Mouse (Mus musculus) CH12.LX (cell line): ENCODE measurements around the gene Plekhm1. TPM values are rescaled to one million over a fixed set of nuclear protein-coding genes. Genes with fewer than 3 reads are reported as not detected.

ENCODE experiments used
- DNase-seq: peaks from one replicate; pipeline ENCODE4 v3.0.0-alpha.2; 2013; ENCODE audit errors: extremely low read depth
- H3K27ac ChIP-seq: 2 replicates; pipeline ENCODE4 v1.5.1; 2012; ENCODE audit warnings: low read depth, mild to moderate bottlenecking, control low read depth, moderate library complexity; ENCODE audit not compliant: insufficient read depth
- H3K27me3 ChIP-seq: replicated peaks from 2 replicates; pipeline ENCODE3; 2012; ENCODE audit warnings: inconsistent platforms
- H3K36me3 ChIP-seq, 2 experiments: replicated peaks in 1 of 2; 2 replicates each; pipeline versions ENCODE3 to v1.6.1; 2012; ENCODE audit warnings: inconsistent platforms in 1 of 2, low read length in 1 of 2, mild to moderate bottlenecking in 1 of 2, mixed read lengths in 1 of 2, moderate library complexity in 1 of 2; ENCODE audit not compliant: control insufficient read depth in 1 of 2, insufficient read depth in 1 of 2
- H3K4me1 ChIP-seq, 2 experiments: 2 replicates each; pipeline ENCODE4 v1.6.1; 2012; ENCODE audit warnings: inconsistent platforms in 1 of 2, moderate library complexity in 1 of 2; ENCODE audit not compliant: insufficient read depth in 2 of 2, control insufficient read depth in 1 of 2
- H3K4me2 ChIP-seq: 2 replicates; pipeline ENCODE4 v1.6.1; 2012; ENCODE audit warnings: low read depth, mild to moderate bottlenecking, control low read depth; ENCODE audit not compliant: poor library complexity, insufficient read depth, severe bottlenecking
- H3K4me3 ChIP-seq, 3 experiments: fragments of 150-350 bp in 1 of 3; sonication (generic) in 1 of 3; replicated peaks in 1 of 3; 2 replicates each; pipeline versions ENCODE3 to v1.5.1; 2011 to 2012; ENCODE audit warnings: low read depth in 2 of 3, low read length in 2 of 3, mild to moderate bottlenecking in 2 of 3, moderate library complexity in 2 of 3, control low read depth in 1 of 3, improper control_type of control experiment in 1 of 3, inconsistent platforms in 1 of 3, mixed read lengths in 1 of 3; ENCODE audit not compliant: poor library complexity in 1 of 3
- H3K79me2 ChIP-seq: replicated peaks from 2 replicates; pipeline ENCODE4 v1.6.1; 2012; ENCODE audit warnings: mild to moderate bottlenecking, moderate library complexity; ENCODE audit not compliant: control insufficient read depth, poor library complexity, insufficient read depth, severe bottlenecking; ENCODE audit errors: extremely low read depth
- H3K9ac ChIP-seq: 2 replicates; pipeline ENCODE4 v1.6.1; 2012; ENCODE audit warnings: low read depth, mild to moderate bottlenecking, control low read depth, moderate library complexity; ENCODE audit not compliant: insufficient read depth
- H3K9me3 ChIP-seq: replicated peaks from 2 replicates; pipeline ENCODE3; 2012; ENCODE audit warnings: low read length, inconsistent platforms, mixed read lengths
- CHD2 ChIP-seq: IDR thresholded peaks from 2 replicates; pipeline ENCODE4 v1.6.1; 2011; ENCODE audit warnings: low read length, improper control_type of control experiment
- ETS1 ChIP-seq: conservative IDR thresholded peaks from 2 replicates; pipeline ENCODE4 v1.6.1; 2012; ENCODE audit warnings: low read depth, mild to moderate bottlenecking, inconsistent platforms, low read length, improper control_type of control experiment, moderate library complexity
- JUN ChIP-seq: IDR thresholded peaks from 2 replicates; pipeline ENCODE4 v1.6.1; 2011; ENCODE audit warnings: low read depth, mild to moderate bottlenecking, low read length, improper control_type of control experiment, moderate library complexity; ENCODE audit not compliant: insufficient read depth
- MAX ChIP-seq: IDR thresholded peaks from 2 replicates; pipeline ENCODE4 v1.6.1; 2011; ENCODE audit warnings: low read length, improper control_type of control experiment
- MAZ ChIP-seq: IDR thresholded peaks from 2 replicates; pipeline ENCODE4 v1.6.1; 2012; ENCODE audit warnings: low read depth, mild to moderate bottlenecking, inconsistent platforms, low read length, improper control_type of control experiment, moderate library complexity
- MXI1 ChIP-seq: IDR thresholded peaks from 2 replicates; pipeline ENCODE4 v1.6.1; 2011; ENCODE audit warnings: mild to moderate bottlenecking, low read depth, low read length, improper control_type of control experiment
- NELFE ChIP-seq: IDR thresholded peaks from 2 replicates; pipeline ENCODE4 v1.6.1; 2011; ENCODE audit warnings: low read depth, low read length, improper control_type of control experiment
- POLR2A ChIP-seq: IDR thresholded peaks from 2 replicates; pipeline ENCODE4 v1.6.1; 2011; ENCODE audit warnings: low read depth, mild to moderate bottlenecking, improper control_type of control experiment, low read length
- RCOR1 ChIP-seq: conservative IDR thresholded peaks from 2 replicates; pipeline ENCODE4 v1.6.1; 2012; ENCODE audit warnings: low read depth, mild to moderate bottlenecking, inconsistent platforms, low read length, improper control_type of control experiment
- TBP ChIP-seq: conservative IDR thresholded peaks from 2 replicates; pipeline ENCODE4 v1.6.1; 2011; ENCODE audit warnings: low read depth, low read length, improper control_type of control experiment
- TCF12 ChIP-seq: IDR thresholded peaks from 2 replicates; pipeline ENCODE4 v1.6.1; 2014; ENCODE audit warnings: low read depth, mild to moderate bottlenecking, inconsistent platforms, low read length, improper control_type of control experiment
- ZKSCAN1 ChIP-seq: IDR thresholded peaks from 2 replicates; pipeline ENCODE4 v1.6.1; 2012; ENCODE audit warnings: low read depth, inconsistent platforms, low read length, improper control_type of control experiment, borderline replicate concordance
- dilution Hi-C: fragments of 300-500 bp; cut with MboI; formaldehyde crosslinking; loops from 2 replicates; pipeline ENCODE4 v1.14.3; 2020; ENCODE audit warnings: low sequenced_read_pairs; ENCODE audit not compliant: extremely low pct_unique_long_range_greater_than_20kb, extremely low pct_ligation_motif_present
- in situ Hi-C: fragments of 300-500 bp; cut with MboI; formaldehyde crosslinking; loops from 3 replicates; pipeline ENCODE4 v1.14.3; 2019; ENCODE audit warnings: low sequenced_read_pairs, low pct_ligation_motif_present, low pct_unique_long_range_greater_than_20kb, mixed read lengths
- polyA plus RNA-seq: library from polyadenylated mRNA; unstranded; fragments of >175 nt; gene quantifications from 2 replicates; pipeline ENCODE4 v1.2.1, GENCODE M21; 2012; ENCODE audit warnings: low read depth; ENCODE audit not compliant: insufficient read length
- total RNA-seq, 2 experiments: library from RNA; depleted of rRNA; stranded (reverse); fragments of 300-350 nt in 1 of 2; fragments of >200 nt in 1 of 2; gene quantifications; 2 replicates each; pipeline ENCODE4 v1.2.3; 2012 to 2014

Gene Plekhm1
- total and polyA plus RNA-seq, 3 experiments: 3.5 to 23.2 (median 5.3) TPM

- no peak for DNase-seq
- H3K36me3 ChIP-seq: peaks cover 40 to 81% of the 10 kb centered on the region in 2 experiments
- no peak overlapping the region for H3K9ac ChIP-seq
- TF ChIP-seq TCF12: no peak
- peaks cover 7 to 62% of the 10 kb centered on the region in 2 experiments for H3K4me1 ChIP-seq
- dilution Hi-C loops (no loop called here), in situ Hi-C loops (no loop called here)
- no peaks in the 10 kb centered on the region for H3K27me3 ChIP-seq
- H3K9me3 ChIP-seq: no peaks in the 10 kb centered on the region
- no peak overlapping the region for H3K4me2 ChIP-seq
- H3K4me3 ChIP-seq: no peak overlapping the region
- H3K79me2 ChIP-seq: peaks cover 27% of the 10 kb centered on the region
- no peak overlapping the region for H3K27ac ChIP-seq
Measured at GRCm38 (mm10) chr11:103406551-103406950, 5.9 kb downstream of the Plekhm1 start.

- dilution Hi-C loops: no loop called here
- no peak overlapping the region for H3K4me2 ChIP-seq
- H3K4me3 ChIP-seq: no peak overlapping the region
- no peak for DNase-seq
- TF ChIP-seq RCOR1 (no peak), NELFE (no peak), ZKSCAN1 (no peak), ETS1 (no peak), TBP (no peak), JUN (no peak), MAX (no peak), CHD2 (no peak)
- TF ChIP-seq, all 38 proteins: peak for 0
- in situ Hi-C loops: no loop called here
- Histone ChIP-seq H3K79me2 (peaks cover 19% of the 10 kb centered on the region; the same call in 1 of the 2 replicates), H3K9ac (no peak overlapping the region), H3K36me3 (peaks cover 43 to 83% of the 10 kb centered on the region in 2 experiments), H3K27me3 (no peaks in the 10 kb centered on the region), H3K9me3 (no peaks in the 10 kb centered on the region), H3K4me1 (peaks cover 2 to 57% of the 10 kb centered on the region in 2 experiments), H3K27ac (no peak overlapping the region)
Measured at GRCm38 (mm10) chr11:103405814-103406213, 6.7 kb downstream of the Plekhm1 start.

- dilution Hi-C loops (no loop called here), in situ Hi-C loops (no loop called here)
- Histone ChIP-seq H3K9me3 (no peaks in the 10 kb centered on the region), H3K79me2 (peaks cover 14% of the 10 kb centered on the region; the same call in 1 of the 2 replicates), H3K9ac (no peak overlapping the region), H3K27ac (no peak overlapping the region), H3K4me2 (no peak overlapping the region), H3K27me3 (no peaks in the 10 kb centered on the region), H3K4me1 (peaks cover 0 to 57% of the 10 kb centered on the region in 2 experiments; a peak in 2 of 4 replicates), H3K36me3 (peaks cover 48 to 85% of the 10 kb centered on the region in 2 experiments), H3K4me3 (no peak overlapping the region)
- DNase-seq: no peak
- no peak for TF ChIP-seq POLR2A
- TF ChIP-seq MAZ: no peak
- no peak for TF ChIP-seq MXI1
Measured at GRCm38 (mm10) chr11:103404618-103405017, 7.9 kb downstream of the Plekhm1 start.
